14 mouse cellular contexts compared by ENCODE assay signal in genomic region chr6:108759698-108760039, GRCm38 (mm10). TPM values are rescaled to one million over a fixed set of nuclear protein-coding genes. Genes with fewer than 3 reads are reported as not detected.
DNase-seq lines count a peak whose midpoint lies in the region; ATAC-seq lines count a peak whose summit lies in the region.
"Had no signal": no experiment of that assay in that cellular context is flagged by ENCODE, and none has a peak within 500 bp of the region (broad histone marks: within the 10 kb centered on the region; RNA-seq: fewer than 3 reads in every experiment).

No protein-coding gene starts in this region.

- no peaks in the 10 kb centered on the region for H3K4me1 ChIP-seq in neural tube, embryonic 15.5 days
- H3K4me1 ChIP-seq: midbrain, embryonic 10.5 days had no signal

- intact Hi-C loops in gastrocnemius, postnatal 14 days (cut with DNase I; ENCODE audit: low total_unique reads), result no loop called here

- H3K4me2 ChIP-seq in neural tube, embryonic 15.5 days, result no peak overlapping the region

- no peak for ATAC-seq in neural tube, embryonic 15.5 days (ENCODE audit: low FRiP score)
- ATAC-seq: liver, postnatal 0 days had no signal

- no peak overlapping the region for H3K9ac ChIP-seq in neural tube, embryonic 15.5 days (replicated peaks)
- H3K9ac ChIP-seq: liver, postnatal 0 days had no signal

- no peak overlapping the region for H3K4me3 ChIP-seq in neural tube, embryonic 15.5 days (replicated peaks)
- H3K4me3 ChIP-seq: heart, adult 2 months; midbrain, embryonic 10.5 days had no signal

- H3K27me3 ChIP-seq in neural tube, embryonic 15.5 days (replicated peaks), result no peaks in the 10 kb centered on the region

- no peaks in the 10 kb centered on the region for H3K36me3 ChIP-seq in neural tube, embryonic 15.5 days
- H3K36me3 ChIP-seq: midbrain, embryonic 10.5 days had no signal

- DNase-seq in adrenal gland, adult 2 months, result peak; percentile 9
- DNase-seq in adrenal gland, adult 18-20 months (ENCODE audit: low spot score in 2 of 2), result no peak
- peak; percentile 22 for DNase-seq in ovary, postnatal 36 days (ENCODE audit: low spot score)
- no peak for DNase-seq in ovary, adult 18-20 months (ENCODE audit: low spot score)
- DNase-seq in gastrocnemius, postnatal 14 days, result peak; percentile 35
- peak; percentile 52 to 55 for DNase-seq in kidney, postnatal 25 days
- DNase-seq in left cerebral cortex, adult 11 months (ENCODE audit: low spot score), result no peak
- DNase-seq: heart, adult 2 months; heart, postnatal 36 days; liver, postnatal 0 days; right cerebral cortex, postnatal 25 days had no signal

- H3K27ac ChIP-seq in neural tube, embryonic 15.5 days (replicated peaks), result no peak overlapping the region
- H3K27ac ChIP-seq: heart, adult 2 months; midbrain, embryonic 10.5 days; stomach, postnatal 0 days had no signal

- no peaks in the 10 kb centered on the region for H3K9me3 ChIP-seq in neural tube, embryonic 15.5 days (replicated peaks)
- H3K9me3 ChIP-seq: midbrain, embryonic 10.5 days had no signal

- WGBS in neural tube, embryonic 15.5 days, result 71% methylated on average over 5 of the region's 5 CpGs

RNA-seq across cellular contexts. Expression of gene Arl8b, which starts 23.2 kb away (rescaled TPM):
- total RNA-seq in adrenal gland, adult 2 months (2021), result 100 to 1,000 TPM; 120 to 128 TPM
- polyA plus RNA-seq in adrenal gland, adult 2 months (2012; rRNA removed), result 12.6 and 12.7 TPM in 2 replicates
- total RNA-seq in adrenal gland, adult 18-20 months (2021), result 100 to 1,000 TPM; 107 to 126 TPM
- 10 to 100 TPM; 69.5 to 72.6 TPM for total RNA-seq in gastrocnemius, postnatal 14 days (2021)
- polyA plus RNA-seq in neural tube, embryonic 15.5 days (2015; fragmentation: Nextera tagmentation; extraction: Ambion mirVana), result 112 and 117 TPM in 2 replicates

Comparison
In these comparisons a context has a peak if more than half of its experiments do, and no peak if none do; other contexts are left out.
1. DNase-seq: peak in adrenal gland, adult 2 months (single experiment), ovary, postnatal 36 days (single experiment), gastrocnemius, postnatal 14 days (single experiment) and kidney, postnatal 25 days (2 of 2); none in adrenal gland, adult 18-20 months (0 of 2), ovary, adult 18-20 months (single experiment) and left cerebral cortex, adult 11 months (single experiment).